Mouse (Mus musculus): ENCODE results near the gene Lrrc30.
A peak's percentile ranks its signal among the peaks of the same experiment; 100 is the strongest.

The Lrrc30 gene

GRCm38 (mm10) chr17:67632676-67633339 lies at the start of gene Lrrc30:
Gene Lrrc30, minus strand, starts transcription at chr17:67632723.
- DNase-seq (ENCODE audit: low spot score), result no peak

- DNase-seq (ENCODE audit: low spot score), result no peak
These were observed 48.6 kb upstream of the Lrrc30 start for GRCm38 (mm10) chr17:67681084-67681483.

- DNase-seq (ENCODE audit: low spot score), result no peak
These were observed 46.1 kb upstream of the Lrrc30 start for GRCm38 (mm10) chr17:67678576-67678975.

- peak; percentile 75 for DNase-seq (ENCODE audit: low spot score)
These were observed 35.5 kb upstream of the Lrrc30 start for GRCm38 (mm10) chr17:67667981-67668380.

DNA sequence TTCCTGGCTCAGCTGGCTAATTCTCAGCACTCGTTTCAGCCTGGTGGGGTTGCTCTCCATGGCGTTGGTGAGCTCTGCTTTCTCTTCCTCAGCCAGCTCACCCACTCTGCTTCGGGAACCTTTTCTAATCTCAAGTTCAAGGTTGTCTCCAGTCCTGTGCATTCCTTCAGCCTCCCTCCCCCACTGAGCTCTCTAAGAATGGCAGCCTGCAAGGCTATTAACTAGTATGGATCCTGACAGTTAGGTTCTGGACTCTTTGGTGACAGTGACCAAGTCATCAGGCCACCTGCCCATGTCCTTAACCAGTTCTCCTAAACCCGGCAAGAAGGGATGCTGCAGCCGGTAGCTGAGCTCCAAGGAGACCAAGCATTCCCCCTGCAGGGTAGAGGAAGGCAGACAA lies 34.5 kb upstream of the Lrrc30 start:
- DNase-seq (ENCODE audit: low spot score), result peak; percentile 29

- no peak for DNase-seq (ENCODE audit: low spot score)
These were observed 31.8 kb upstream of the Lrrc30 start for GRCm38 (mm10) chr17:67664299-67664698.

GRCm38 (mm10) chr17:67651506-67651905 lies 19.0 kb upstream of the Lrrc30 start:
- DNase-seq (ENCODE audit: low spot score), result peak; percentile 37

DNA sequence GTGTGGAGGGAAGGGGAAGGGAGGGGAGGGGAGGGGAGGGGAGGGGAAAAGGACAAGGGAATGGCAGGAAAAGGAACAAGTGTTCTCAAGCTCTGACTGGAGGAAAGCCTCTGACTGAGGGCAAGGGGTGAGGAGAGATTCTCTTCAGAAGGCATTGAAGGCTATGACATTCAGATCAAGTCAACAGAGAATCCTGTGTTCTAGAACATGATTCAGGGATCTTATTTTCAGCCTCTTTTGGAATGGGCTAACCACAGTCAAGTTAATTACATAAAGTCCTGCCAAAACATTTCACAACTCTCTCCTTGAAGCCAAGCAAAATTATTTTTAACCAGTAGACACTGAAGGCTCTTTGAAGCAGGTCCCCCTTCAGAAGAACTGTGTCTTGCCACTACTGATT lies 9.1 kb upstream of the Lrrc30 start:
- no peak for DNase-seq (ENCODE audit: low spot score)

DNA sequence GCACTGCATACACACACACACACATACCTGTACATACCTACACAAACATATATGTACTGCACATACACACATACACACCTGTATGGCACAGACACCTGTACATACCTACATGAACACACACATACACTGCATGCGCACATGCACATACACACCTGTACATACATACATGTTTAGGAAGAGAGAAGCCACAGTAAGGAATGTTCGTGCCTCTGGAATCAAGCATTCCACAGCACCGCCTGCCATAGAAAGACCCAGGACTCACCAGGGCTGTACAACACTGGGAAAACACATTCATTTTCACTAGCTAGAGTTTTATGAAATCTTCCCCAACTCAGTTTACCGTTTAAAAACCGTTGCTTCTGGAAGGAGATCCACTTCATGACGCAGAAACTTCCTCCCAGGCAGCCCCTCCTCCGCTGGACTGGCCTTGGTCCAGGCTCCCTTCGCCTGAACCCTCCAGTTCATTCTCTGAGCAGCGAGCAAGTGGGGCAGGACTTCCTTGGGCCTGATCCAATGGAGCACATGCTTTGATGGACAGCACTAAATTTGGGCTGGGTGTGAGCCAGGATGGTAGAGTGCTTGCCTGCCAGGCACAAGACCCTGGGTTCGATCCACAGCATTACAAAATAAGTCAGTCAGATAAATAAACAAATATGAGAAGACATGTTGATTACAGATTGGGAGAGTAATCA lies 5.7 kb upstream of the Lrrc30 start:
- DNase-seq (ENCODE audit: low spot score), result peak; percentile 69

GRCm38 (mm10) chr17:67636951-67637350 lies 4.4 kb upstream of the Lrrc30 start:
- no peak for DNase-seq (ENCODE audit: low spot score)

DNA sequence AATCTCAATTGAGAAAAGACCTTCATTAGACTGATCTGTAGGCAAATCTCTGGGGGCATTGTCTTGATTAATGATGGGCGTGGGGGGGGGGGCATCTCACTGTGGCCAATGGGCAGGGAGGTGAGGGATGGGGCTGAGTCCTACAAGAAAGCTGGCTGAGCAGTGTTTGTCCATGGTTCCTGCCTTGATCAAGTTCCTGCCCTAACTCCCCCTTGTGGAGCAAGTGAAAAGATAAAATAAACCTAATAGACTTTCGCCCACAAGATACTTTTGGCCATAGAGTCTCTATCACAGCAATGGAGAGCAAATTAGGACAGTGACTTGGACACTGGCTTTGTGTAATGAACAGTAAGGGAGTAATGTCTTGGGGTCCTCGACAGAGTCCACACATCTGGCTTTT lies 3.8 kb upstream of the Lrrc30 start:
- no peak for DNase-seq (ENCODE audit: low spot score)

GRCm38 (mm10) chr17:67629746-67630145 lies 2.8 kb downstream of the Lrrc30 start:
- no peak for DNase-seq (ENCODE audit: low spot score)

GRCm38 (mm10) chr17:67629211-67629657 lies 3.3 kb downstream of the Lrrc30 start:
- peak; percentile 75 for DNase-seq (ENCODE audit: low spot score)

DNA sequence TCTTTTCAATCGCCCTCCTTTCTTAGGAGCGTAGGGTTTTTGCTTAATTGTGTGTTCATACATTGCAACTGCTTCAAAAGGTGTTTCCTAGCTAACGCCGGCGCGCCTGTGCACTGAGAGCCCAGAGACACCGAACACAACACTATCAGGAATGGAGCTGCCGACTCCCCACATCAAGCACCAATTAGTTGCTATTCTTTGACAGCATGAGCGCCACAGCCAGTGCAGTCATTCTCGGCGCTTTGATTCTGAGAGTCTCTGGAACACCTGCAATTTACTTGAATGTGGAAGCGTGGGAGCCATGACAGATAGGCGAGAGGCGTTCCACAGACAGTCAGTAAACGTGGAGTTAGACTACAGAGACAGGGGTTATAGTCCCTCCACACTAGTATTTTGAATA lies 4.0 kb downstream of the Lrrc30 start:
- no peak for DNase-seq (ENCODE audit: low spot score)

GRCm38 (mm10) chr17:67625431-67625830 lies 7.1 kb downstream of the Lrrc30 start:
- no peak for DNase-seq (ENCODE audit: low spot score)

GRCm38 (mm10) chr17:67619001-67619400 lies 13.5 kb downstream of the Lrrc30 start:
- DNase-seq (ENCODE audit: low spot score), result no peak

DNA sequence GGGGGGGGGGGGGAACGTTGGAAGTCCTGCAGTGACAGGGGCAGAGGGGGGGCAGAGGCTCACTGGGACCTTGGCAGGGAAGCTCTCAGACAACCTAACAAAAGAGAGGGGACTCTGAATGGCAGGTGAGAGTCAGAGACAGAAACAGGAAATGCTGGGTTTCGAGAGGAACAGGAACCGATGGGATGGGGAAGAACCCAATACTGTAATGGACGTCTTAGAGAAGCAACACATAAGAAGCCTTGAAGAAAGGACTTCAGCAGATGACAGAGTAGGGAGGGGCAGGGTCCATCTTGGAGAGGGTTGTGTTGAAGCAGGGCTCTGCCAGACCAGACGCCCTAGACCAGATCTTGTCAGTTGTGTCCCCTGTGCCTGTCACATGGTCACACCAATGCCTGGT lies 18.1 kb downstream of the Lrrc30 start:
- DNase-seq (ENCODE audit: low spot score), result no peak

GRCm38 (mm10) chr17:67612576-67612975 lies 19.9 kb downstream of the Lrrc30 start:
- no peak for DNase-seq (ENCODE audit: low spot score)

DNA sequence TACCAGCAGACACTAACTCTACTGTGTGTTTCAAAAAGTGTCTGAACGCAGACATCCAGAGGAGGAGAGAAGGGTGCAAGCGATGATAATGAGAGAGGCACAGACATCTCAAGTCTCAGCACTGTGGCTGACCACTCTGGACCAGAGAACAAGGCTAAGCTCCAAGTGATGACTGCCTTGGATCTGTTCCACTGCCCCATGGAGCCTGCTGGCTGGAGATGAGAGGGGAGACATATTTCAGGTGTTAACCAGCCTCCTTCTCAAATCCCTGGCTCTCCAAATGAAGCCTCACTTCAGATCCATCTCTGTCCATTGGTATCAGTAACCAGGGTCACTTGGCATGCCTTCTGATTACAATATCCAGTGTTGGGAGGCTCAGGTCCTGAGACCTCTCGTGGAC lies 20.4 kb downstream of the Lrrc30 start:
- no peak for DNase-seq (ENCODE audit: low spot score)

DNA sequence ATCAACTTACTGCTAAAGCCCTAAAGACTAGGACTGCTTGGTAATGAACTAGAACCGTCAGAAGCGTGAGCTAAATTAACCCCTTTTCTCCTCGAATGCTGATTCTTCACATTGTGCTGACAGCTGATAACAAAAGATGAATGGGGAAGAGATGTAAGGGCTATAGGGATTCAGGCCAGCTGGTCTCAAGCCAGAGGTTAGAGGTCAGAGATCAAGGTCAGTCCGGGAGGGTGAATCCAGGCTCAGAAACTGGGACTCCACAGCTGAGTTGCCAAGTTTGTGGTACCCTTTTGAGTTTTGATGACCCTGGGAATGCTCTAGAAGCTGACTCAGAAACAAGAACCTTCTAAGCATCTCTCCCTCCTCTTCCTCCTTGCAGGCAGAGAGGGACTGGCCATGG lies 28.1 kb downstream of the Lrrc30 start:
- no peak for DNase-seq (ENCODE audit: low spot score)

DNA sequence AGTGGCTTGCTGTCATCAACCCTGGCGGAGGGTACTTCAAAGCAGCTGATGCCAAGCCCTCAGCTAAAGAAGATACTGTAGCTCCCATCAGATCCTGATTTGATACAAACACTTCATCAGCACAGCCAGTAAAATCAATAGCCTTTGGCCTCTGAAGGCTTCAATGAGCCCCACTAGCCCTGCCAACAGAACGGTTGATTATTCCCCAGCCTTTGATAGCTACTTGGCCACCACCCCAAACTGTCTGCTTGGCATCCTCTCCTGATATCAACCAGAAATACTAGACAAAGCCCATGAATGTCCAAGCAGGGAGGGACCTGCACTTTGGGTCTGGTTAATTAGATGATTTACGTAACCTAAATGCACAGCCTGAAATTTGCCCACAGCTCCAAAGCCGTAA lies 30.0 kb downstream of the Lrrc30 start:
- DNase-seq (ENCODE audit: low spot score), result no peak

DNA sequence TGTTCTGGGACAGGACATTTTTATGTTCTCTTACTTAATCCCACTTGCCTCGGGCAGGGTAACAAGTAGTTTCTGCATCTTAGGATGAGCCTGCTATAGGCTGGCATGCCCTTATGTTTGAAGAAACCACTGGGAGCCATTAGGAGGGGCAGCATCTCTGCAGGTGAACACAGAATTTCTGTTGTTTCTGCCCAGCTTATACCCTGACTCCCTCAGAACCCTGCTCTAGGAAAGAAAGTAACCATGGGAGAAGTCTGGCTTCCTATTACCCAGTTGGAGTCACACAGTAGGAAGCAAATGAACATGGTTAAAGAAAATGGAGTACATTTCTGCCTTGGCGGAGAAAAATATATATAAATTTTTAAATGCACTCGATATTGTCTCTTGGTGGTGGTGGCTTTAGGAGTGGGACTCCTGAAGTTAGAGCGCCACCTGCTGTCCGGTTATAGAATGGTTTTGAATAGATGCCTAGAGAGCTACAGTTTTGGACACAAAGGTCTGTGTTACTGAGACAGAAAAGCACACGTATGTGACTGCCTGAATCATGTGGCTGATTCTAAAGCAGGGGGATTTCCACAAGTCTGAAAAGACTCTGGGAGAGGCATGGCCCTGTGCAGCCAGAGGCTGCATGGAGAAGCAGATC lies 47.5 kb downstream of the Lrrc30 start:
- DNase-seq (ENCODE audit: low spot score), result peak; percentile 68

- no peak for DNase-seq (ENCODE audit: low spot score)
These were observed 48.0 kb downstream of the Lrrc30 start for GRCm38 (mm10) chr17:67584533-67584932.
